Mouse (Mus musculus) CD8-positive naive resting alpha-beta T cell, adult 2 months (primary cell): Measurements from ENCODE around the gene Baz1b.

ENCODE experiments used
- DNase-seq, 2 experiments: peaks; one replicate each; pipeline ENCODE4 v3.0.0; 2022; ENCODE audit warnings: low read depth in 2 of 2, low spot score in 2 of 2

Baz1b gene

DNA sequence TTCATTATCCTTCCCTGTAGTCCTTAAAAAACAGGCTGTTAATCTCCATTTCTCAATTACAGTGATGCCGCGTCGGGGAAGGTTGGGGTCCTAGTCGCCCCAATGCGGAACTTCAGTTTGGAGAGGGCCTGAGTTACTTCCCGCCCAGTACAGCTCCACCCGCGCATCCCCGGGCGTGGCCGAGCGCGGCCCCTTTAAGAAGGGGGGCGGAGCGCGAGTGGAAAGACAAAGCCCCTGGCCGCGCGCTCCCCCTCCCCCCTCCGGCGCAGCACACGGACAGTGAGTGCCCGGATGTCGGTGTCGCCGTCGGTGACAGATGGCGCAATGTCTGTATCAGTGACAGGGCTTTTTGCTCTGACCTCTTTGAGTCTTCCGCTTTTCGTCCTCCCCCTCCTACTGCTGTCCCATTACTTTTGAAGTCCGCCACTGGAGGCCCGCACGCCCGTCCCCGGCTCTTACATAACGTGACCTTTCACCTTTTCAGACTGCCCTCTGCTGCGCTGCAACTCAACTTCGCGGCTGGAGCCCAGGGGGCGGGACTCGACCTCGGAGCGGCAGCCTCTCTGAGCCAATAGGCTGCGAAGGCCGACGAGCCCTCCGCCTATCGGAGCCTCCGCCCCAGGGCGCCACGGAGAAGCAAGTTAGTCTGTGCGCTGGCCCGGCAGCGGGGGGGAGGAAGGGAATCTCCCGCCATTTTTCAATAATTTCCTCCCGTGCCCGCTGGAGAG lies at the start of gene Baz1b:
TSS of gene Baz1b (plus strand) at position 644 of the 728 bp plus-strand sequence.
- DNase-seq, result peak; percentile 95 to 96

DNA sequence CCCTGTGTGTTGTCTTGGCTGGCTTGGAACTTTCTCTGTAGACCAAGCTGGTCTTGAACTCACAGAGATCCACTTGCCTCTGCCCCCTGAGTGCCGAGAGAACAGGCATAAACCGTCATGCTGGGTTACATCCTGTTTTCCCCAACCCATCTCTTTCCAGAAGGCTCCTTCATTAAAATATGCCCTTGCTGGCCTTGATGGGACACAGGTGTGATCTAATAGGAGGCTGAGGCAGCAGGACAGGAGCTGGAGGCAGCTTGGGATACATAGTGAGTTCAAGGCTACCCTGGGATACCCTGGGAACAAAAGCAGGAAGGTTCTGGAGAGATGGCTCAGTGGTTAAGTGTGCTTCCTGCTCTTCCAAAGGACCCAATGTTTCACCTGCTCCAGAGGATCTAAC lies 47.2 kb upstream of the Baz1b start:
- no peak for DNase-seq

DNA sequence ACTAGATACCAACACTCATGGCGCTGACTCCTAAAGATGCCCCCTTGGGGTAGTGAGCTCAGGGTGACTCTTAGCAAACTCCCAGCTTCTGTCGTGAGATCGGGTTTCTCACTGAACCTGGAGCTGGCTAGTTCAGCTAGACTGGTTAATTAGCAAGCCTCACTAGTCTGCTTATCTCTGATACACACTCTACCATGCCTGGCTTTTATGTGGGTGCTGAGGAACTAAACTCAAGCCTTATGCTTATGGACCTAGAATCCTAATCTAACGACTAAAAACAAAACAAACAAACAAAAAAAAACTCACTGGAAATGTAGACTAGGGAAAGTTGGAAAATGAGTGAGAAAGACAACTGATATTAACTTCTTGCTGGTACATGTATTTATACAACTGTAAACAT lies 42.6 kb upstream of the Baz1b start:
- no peak for DNase-seq

DNA sequence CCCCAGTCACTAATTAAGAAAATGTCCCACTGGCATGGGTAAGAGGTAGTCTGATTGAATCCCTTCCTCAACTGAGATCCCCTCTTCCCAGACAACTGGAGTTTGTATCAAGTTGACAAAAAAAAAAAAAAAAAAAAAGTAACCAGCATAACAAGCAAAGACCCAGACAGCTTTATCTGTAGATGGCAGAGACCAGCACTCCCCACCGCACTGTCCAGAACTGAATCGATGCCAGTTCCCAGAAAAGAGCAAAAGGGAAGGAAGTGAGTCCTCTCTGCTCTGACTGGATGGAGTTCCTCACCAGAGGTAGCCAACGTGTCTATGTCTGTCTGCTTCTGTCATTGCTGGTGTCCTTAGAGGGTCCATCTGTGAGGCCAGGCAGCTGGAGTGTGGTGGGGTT lies 41.5 kb upstream of the Baz1b start:
- no peak for DNase-seq

DNA sequence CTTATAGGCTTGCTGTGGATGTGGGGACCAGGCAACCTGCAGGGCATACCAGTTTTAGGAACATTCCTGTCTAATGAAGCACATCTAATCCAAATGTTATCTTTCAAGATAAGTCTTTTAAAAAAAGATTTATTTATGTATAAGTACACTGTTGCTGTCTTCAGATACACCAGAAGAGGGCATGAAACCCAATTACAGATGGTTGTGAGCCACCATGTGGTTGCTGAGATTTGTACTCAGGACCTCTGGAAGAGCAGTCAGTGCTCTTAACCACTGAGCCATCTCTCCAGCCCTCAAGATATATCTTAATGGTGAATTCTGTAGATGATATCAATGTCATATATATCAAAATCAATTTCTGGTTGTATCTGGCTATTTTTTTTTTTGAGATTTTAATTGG lies 41.1 kb upstream of the Baz1b start:
- no peak for DNase-seq

DNA sequence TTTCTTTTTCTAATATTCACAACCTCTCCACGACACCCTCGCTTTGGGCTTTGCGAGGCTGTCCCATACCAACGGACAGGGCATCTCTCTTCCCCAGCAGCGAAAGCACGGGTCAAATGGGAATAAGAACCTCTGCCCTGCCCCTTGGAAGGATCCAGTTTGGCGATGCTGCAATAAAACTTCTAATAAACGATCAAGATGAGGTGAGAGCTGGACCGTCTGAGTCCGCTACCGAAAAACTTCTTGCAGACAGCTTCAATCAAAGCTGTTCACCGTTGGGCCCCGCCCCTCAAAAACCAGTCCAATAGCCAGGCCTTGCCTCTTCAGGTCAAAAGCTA lies 38.4 kb upstream of the Baz1b start:
- DNase-seq, result no peak

DNA sequence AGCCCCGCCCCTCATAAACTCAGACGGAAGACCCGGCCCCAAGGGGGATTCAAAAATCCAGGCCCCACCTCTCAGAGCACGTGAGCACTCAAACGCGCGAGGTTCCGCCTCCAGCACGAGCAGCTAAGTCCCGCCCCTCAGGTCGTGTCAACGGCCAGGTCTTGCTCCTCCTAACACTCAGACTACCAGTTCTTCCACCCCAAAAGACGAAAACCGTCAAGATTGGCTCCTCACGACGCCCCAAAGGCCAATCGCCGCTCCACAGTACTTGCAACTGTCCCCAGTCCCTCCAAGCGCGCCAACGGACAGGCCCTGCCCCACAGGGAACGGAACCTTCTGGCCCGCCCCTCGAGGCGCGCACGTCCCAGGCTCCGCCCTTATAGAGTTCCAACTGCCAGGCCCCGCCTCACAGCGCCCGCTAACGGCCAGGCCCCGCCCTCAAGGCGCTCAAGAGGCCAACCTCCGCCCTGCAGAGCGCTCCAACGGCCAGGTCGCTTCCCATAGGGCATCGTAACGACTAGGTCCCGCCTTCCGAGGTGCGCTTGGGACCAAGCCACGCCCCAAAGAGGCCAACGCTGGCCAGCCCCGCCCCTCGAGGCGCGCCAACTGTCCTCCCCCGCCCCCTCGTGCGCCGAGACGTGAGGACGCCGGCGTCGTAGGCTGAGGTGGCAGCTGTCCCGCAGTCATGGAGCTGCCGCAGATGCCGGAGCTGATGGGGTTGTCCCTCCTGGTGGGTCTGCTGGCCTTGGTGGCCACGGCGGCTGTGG lies 37.8 kb upstream of the Baz1b start, which contains the start of gene Tbl2:
TSS of gene Tbl2 (plus strand) at position 605 of the 767 bp plus-strand sequence.
- peak; percentile 98 to 99 for DNase-seq

GRCm38 (mm10) chr5:135149820-135150178 lies 37.3 kb upstream of the Baz1b start:
- DNase-seq, result no peak

DNA sequence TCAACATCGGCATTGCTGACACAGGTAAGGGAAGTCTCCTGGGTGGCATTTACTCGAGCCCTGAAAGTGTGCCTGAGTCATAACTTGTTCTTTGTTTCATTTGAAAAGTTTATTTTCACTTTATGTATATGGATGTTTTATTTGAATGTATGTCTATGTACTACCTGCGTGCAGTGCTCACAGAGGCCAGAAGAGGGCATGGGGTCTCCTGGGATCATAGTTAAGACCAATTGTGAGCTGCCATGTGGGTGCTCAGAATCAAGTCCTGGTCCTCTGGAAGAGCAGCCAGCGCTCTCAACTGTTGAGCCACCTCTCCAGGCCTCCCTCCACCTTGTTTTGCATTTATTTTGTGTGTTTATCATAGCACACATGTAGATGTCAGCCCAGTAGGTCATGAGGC lies 30.6 kb upstream of the Baz1b start:
- DNase-seq, result no peak

DNA sequence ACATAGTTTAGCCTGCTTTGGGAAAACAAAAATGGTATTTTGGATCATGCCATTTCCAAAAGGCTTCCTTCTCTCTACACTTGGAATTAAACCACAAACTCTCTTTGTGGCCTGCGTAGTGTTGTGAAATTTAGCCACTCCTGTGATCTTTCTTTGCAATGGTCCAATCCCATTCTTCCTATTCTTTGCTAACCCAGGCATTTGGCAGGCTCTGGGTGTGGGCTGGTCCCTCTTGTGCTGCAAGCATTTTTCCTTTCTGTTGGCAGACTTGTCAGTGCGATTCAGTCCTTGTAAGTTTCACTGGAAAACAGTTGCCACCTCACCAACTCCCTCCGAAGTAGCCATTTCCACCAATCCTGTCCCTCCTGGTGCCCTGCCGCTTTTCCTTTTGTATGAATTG lies 25.8 kb upstream of the Baz1b start:
- DNase-seq, result no peak

DNA sequence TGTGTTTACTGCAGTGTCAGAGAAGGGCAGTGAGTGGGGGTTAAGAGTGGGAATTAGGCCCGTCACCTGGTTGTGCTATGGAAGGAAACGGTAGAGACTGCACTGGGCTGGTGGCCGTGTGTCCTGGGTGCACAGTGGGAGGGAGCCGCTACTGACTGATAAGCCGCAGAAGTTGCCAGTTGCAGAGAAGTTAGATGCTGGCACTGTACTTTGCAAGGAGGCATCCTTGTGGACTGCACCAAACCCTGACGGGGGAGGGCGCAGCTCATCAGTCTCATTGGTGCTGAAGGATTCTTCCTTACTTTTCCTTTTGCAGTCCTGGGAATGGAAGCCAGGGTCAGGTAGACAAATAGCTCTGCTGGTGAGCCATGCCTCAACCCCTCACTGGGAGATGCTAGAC lies 25.4 kb upstream of the Baz1b start:
- no peak for DNase-seq

- no peak for DNase-seq
Measured at GRCm38 (mm10) chr5:135162361-135162760, 24.7 kb upstream of the Baz1b start.

- no peak for DNase-seq
Measured at GRCm38 (mm10) chr5:135162821-135163220, 24.2 kb upstream of the Baz1b start.

- no peak for DNase-seq
Measured at GRCm38 (mm10) chr5:135166909-135167308, 20.2 kb upstream of the Baz1b start.

GRCm38 (mm10) chr5:135167469-135167868 lies 19.6 kb upstream of the Baz1b start:
- DNase-seq, result no peak

- peak; percentile 91 to 93 for DNase-seq
Measured at GRCm38 (mm10) chr5:135168063-135169062, 18.7 kb upstream of the Baz1b start, which contains the start of gene Bcl7b. Gene Bcl7b, plus strand, starts transcription at chr5:135168283.

DNA sequence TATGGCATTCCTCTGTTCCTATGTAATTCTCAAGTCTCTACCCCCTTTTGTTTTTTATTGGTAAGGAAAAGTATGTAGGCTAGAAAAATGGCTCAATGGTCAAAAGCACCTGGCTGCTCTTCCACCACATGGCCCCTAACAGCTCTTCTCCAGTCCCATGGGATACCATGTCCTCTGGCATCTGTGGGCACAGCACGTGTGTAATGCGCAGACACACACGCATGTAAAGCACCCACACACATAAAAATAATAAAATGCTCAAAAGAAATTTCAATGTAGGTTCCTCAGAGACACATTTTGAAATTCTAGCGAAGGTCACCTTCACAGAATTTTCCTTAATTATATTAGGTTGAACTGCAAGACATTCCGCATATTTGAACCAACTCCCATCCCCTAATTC lies 17.6 kb upstream of the Baz1b start:
- no peak for DNase-seq

DNA sequence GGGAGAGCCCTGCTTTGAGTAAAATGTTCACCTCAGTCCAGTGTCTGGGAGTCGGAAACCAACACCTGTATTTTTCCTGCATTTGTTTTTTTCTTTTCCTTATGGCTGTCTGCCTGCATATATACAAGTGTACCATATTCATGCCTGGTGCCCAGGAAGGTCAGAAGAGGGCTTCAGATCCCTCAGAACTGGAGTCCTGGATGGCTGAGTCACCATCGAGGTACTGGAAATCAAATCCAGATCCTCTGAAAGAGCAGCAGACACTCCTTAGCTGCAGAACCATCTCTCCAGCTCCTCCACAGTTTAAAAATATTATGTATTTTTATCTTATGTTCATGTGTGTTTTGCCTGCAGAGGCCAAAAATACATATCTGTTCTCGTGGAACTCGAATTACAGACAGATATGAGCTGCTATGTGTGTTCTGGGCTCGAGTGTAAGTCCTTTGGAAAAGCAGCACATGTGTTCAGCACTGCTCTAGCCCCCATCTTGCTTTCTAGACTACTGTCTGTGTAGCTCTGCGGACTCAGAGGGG lies 15.3 kb upstream of the Baz1b start:
- no peak for DNase-seq

DNA sequence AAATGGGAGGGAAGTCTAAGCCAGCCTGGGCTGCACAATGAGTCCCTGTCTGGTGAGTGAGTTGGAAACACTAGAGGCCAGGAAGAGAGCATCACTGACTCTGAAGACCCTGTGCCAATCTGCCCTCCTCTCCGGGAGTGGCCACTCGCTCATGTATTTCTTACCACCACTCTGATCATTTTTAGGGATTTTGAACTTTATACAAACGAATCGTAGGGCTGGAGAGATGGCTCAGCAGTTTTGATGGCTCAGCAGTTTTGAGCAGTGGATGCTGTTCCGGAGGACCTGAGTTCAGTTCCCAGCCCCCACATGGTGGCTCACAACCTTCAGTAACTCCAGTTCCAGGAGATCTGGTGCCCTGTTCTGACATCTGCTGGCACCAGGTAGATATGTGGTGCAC lies 14.1 kb upstream of the Baz1b start:
- no peak for DNase-seq

DNA sequence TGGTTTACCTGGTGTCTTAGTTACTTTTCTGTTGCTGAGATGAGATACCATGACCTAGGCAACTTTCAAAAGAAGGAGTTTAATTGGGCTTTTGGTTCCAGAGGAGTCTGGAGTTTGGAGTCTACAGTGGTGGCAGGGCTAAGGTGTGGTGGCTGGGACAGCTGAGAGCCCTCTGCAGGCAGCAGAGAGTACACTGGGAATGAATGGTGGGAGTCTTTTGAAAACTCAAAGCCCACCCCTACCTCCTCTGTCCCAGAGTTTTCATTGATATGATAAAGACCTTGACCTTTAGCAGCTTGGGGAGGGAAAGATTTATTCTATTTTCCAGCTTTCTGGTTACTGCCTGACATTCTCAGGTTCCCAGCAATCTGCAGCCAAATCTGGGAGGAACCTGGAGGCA lies 12.0 kb upstream of the Baz1b start:
- no peak for DNase-seq

DNA sequence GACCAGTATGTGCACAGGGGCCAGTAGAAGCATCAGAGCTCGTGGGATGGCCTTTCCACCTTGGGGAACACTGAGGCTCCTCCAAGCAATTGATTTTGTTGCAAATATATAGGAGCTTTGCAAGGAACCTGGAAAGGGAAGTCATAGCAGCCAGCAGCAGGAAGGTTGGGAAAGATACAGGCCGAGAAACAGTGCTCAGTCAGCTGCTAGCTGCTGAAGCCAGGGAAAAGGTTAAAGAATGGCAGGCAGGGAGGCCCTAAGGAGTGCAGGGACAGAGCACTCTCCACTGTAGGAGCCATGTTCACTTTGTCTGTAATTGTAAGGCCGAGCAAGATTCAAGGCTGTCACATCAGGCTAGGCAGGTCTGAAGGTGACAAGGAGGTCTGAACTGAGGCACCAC lies 8.5 kb upstream of the Baz1b start:
- no peak for DNase-seq
